Mouse (Mus musculus) kidney, adult 18-20 months (tissue): ENCODE measurements at regions not wholly inside any gene's neighbourhood (a gene's known extent, or its start where the extent isn't known, plus 50 kb on each side); places are given as distances from the start of the nearest gene placed in this dataset.

Source experiments
- DNase-seq: peaks from one replicate; pipeline ENCODE4 v3.0.0; 2021

GRCm38 (mm10) chr12:21480226-21480625 lies 62.8 kb upstream of the Ywhaq start:
- no peak for DNase-seq

- no peak for DNase-seq
These were observed 61.8 kb upstream of the Ywhaq start for GRCm38 (mm10) chr12:21479251-21479650.

GRCm38 (mm10) chr12:21476516-21476915 lies 59.1 kb upstream of the Ywhaq start:
- DNase-seq, result no peak

- DNase-seq, result no peak
These were observed 55.7 kb upstream of the Ywhaq start for GRCm38 (mm10) chr12:21472951-21473710.

- peak; percentile 28 for DNase-seq
These were observed 55.0 kb upstream of the Ywhaq start for GRCm38 (mm10) chr12:21472487-21472886.

- no peak for DNase-seq
These were observed 54.5 kb upstream of the Ywhaq start for GRCm38 (mm10) chr12:21471986-21472385.

GRCm38 (mm10) chr12:21470286-21470685 lies 52.8 kb upstream of the Ywhaq start:
- no peak for DNase-seq
